Mouse (Mus musculus) frontal cortex, postnatal 36 days (tissue): ENCODE results near the gene Sepsecs.

Experiments used
- DNase-seq, 2 experiments: peaks; one replicate each; pipeline ENCODE4 v3.0.0; 2022; ENCODE audit warnings: low spot score in 2 of 2

Sepsecs gene

GRCm38 (mm10) chr5:52610306-52610705, 59.2 kb downstream of the Sepsecs start:
- DNase-seq: no peak

- no peak for DNase-seq
Observed at GRCm38 (mm10) chr5:52609672-52610071, 59.8 kb downstream of the Sepsecs start.

- no peak for DNase-seq
Observed at GRCm38 (mm10) chr5:52604582-52605041, 64.9 kb downstream of the Sepsecs start.

- no peak for DNase-seq
Observed at GRCm38 (mm10) chr5:52590612-52591011, 78.9 kb downstream of the Sepsecs start.
